Mouse (Mus musculus) lung, postnatal 0 days (tissue): Measurements from ENCODE around the gene Serinc3. TPM values are rescaled to one million over a fixed set of nuclear protein-coding genes. Genes with fewer than 3 reads are reported as not detected.

Source experiments
- ATAC-seq: fragments of 200-750 bp; cut with Nextera tagmentation; 2 replicates; pipeline ENCODE4 v1.8.0; 2017; ENCODE audit warnings: moderate library complexity
- DNase-seq: peaks from one replicate; pipeline ENCODE4 v3.0.0-alpha.2; 2016; ENCODE audit warnings: low spot score
- H3K27ac ChIP-seq: fragments of 300-500 bp; sonication (generic); 2 replicates; pipeline ENCODE4 v1.5.1; 2014; ENCODE audit warnings: antibody characterized with exemption, mild to moderate bottlenecking, low read length, mixed read lengths
- H3K27me3 ChIP-seq: fragments of 300-500 bp; sonication (generic); replicated peaks from 2 replicates; pipeline ENCODE4 v1.6.1; 2014; ENCODE audit warnings: low read length, mixed read lengths; ENCODE audit not compliant: insufficient read depth
- H3K36me3 ChIP-seq: fragments of 300-500 bp; sonication (generic); 2 replicates; pipeline ENCODE4 v1.6.1; 2014; ENCODE audit warnings: low read length, mixed read lengths; ENCODE audit not compliant: insufficient read depth
- H3K4me1 ChIP-seq: fragments of 300-500 bp; sonication (generic); 2 replicates; pipeline ENCODE4 v1.6.1; 2014; ENCODE audit warnings: antibody characterized with exemption, low read depth, low read length, mixed read lengths; ENCODE audit not compliant: insufficient read depth
- H3K4me2 ChIP-seq: fragments of 300-500 bp; sonication (generic); replicated peaks from 2 replicates; pipeline ENCODE4 v1.6.1; 2014; ENCODE audit warnings: low read depth, mild to moderate bottlenecking, low read length, moderate library complexity, mixed read lengths
- H3K4me3 ChIP-seq: fragments of 300-500 bp; sonication (generic); 2 replicates; pipeline ENCODE4 v1.5.1; 2014; ENCODE audit warnings: low read depth, low read length
- H3K9ac ChIP-seq: fragments of 300-500 bp; sonication (generic); replicated peaks from 2 replicates; pipeline ENCODE4 v1.6.1; 2014; ENCODE audit warnings: low read depth, mild to moderate bottlenecking
- H3K9me3 ChIP-seq: fragments of 300-500 bp; sonication (generic); 2 replicates; pipeline ENCODE4 v1.6.1; 2016; ENCODE audit warnings: low read length, mixed read lengths
- CTCF ChIP-seq: IDR thresholded peaks from 2 replicates; pipeline ENCODE4 v1.5.1; 2016; ENCODE audit warnings: antibody characterized with exemption, mild to moderate bottlenecking
- EP300 ChIP-seq: IDR thresholded peaks from 2 replicates; pipeline ENCODE4 v1.6.1; 2016; ENCODE audit warnings: antibody characterized with exemption, mild to moderate bottlenecking, control low read depth
- WGBS: fragments of 180-500 bp; shearing (Covaris S2); extraction: QIAGEN DNeasy Blood & Tissue Kit; methylation state at CpG from one replicate; pipeline ENCODE4 v1.1.7; 2014; 5-methylcytosine and 5-hydroxymethylcytosine counted together
- polyA plus RNA-seq: library from polyadenylated mRNA; unstranded; fragments of >200 nt; fragmentation: Nextera tagmentation; extraction: Ambion mirVana; gene quantifications from 2 replicates; pipeline ENCODE4 v1.2.1, GENCODE M21; 2015

The Serinc3 gene
- polyA plus RNA-seq, 1 experiment from 2014 or later, result 106 TPM

DNA sequence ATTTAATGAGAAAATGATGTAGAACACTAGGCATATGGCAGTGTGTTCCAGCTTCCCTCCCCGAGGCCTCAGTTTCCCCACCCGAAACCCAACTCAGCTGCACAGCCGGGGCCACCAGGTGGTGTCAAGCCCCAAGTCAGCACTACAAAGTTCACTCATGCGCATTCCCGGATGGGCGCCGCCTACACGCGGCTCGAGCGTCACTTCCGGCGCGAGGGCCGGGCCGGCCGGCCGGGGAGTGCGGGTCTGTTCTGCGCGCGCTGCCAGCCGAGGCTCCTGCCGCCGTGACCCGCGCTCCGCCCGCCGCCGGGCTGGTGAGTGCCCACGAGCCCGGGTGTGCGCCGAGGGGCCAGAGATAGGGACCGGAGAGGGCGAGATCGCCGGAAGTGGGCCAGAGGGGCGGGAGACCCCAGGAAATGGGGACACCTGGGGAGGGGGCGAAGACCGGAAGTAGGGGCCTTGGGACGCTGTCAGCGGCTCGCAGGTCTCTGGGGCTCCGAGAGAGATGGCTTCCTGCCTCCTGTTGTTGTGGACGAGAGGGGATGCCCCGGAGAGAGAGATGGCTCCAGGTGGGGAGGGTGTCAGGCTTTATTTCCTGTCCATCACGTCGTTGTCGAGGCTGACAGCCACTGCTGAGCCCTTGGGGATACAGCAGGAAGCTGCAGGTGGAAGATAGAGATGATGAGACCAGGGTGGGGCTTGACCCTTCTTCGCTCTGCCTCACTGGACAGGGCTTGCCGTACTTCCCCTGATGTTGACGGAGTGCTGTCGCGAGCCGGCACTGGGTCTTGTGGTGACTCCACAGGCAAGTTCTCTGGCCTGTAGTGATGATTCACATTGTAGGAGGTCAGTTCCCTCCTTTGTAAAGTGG, 42.6 kb downstream of the Serinc3 start, which contains the start of gene Ttpal:
Ttpal (plus strand) TSS at position 214 of the 871 bp plus-strand sequence.
- peaks cover 3% of the 10 kb centered on the region; the same call in 1 of the 2 replicates for H3K4me1 ChIP-seq
- peak within 1 kb of the TSS; percentile 82 for H3K4me3 ChIP-seq
- TF ChIP-seq EP300 (no peak), CTCF (peak; percentile 76)

DNA sequence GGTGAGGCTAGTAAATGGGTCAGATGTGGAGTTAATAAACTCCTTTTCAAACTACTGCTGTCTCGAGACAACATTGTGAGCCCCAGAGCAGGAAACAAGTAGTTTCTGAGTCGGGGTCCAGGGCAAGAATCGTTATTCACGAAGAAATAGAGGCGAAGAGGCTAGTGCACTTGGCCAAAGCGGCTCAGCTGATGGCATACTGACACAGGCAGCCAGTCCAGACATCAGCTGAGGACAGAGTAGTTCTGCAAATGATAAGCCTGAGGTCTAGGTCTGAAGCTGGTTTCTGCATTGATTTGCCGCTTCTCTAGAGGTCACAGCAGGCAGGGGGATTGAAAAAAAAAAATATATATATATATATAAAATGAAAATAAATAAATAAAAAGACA, 43.2 kb downstream of the Serinc3 start:
- Histone ChIP-seq H3K4me3 (peak overlapping the region; percentile 82; the same call in 1 of the 2 replicates), H3K4me1 (peaks cover 3% of the 10 kb centered on the region), H3K27me3 (no peaks in the 10 kb centered on the region), H3K9ac (no peak overlapping the region), H3K9me3 (no peaks in the 10 kb centered on the region), H3K4me2 (peak overlapping the region; percentile 92), H3K36me3 (no peaks in the 10 kb centered on the region), H3K27ac (peak overlapping the region; percentile 96)
- DNase-seq (no peak), ATAC-seq (no peak)
- WGBS, result 69% methylated on average over 7 of the region's 7 CpGs
- TF ChIP-seq EP300 (no peak), CTCF (no peak)

More for the DNA sequence above, 42.6 kb downstream of the Serinc3 start, which contains the start of gene Ttpal:
- H3K4me2 ChIP-seq, result peak within 1 kb of the TSS; percentile 92
- peak within 1 kb of the TSS; percentile 96 for H3K27ac ChIP-seq
- H3K36me3 ChIP-seq, result no peaks in the 10 kb centered on the region
- peak within 1 kb of the TSS; percentile 97 for H3K9ac ChIP-seq
- H3K9me3 ChIP-seq, result no peaks in the 10 kb centered on the region
- no peaks in the 10 kb centered on the region for H3K27me3 ChIP-seq
- DNase-seq, result peak; percentile 95
- peak; percentile 93 for ATAC-seq
- under 1% methylated on average over 57 of the region's 57 CpGs for WGBS

DNA sequence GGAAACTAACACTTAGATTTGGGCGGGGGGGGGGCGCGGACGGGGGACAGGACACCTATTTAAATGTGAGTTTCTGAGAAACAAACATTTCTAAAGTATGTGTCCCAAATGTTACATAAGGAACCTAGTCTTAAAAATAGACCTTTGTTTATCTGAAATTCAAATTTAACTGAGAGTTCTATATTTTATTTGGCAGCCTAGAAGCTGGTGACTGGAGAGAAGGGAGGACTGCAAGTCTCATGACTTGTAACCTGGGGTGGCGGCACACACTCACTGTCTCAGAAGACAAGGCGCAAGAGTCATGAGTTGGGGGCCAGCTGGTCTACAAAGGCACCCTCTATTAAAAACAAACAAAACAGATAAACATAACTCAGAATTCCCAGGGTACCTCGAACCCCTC, 43.9 kb downstream of the Serinc3 start:
- H3K27ac ChIP-seq, result peak overlapping the region; percentile 96
- no peak overlapping the region for H3K4me3 ChIP-seq
- no peak overlapping the region for H3K9ac ChIP-seq
- no peaks in the 10 kb centered on the region for H3K27me3 ChIP-seq
- 72% methylated on average over 7 of the region's 7 CpGs for WGBS
- TF ChIP-seq CTCF (no peak), EP300 (peak; percentile 47)
- peaks cover 8% of the 10 kb centered on the region for H3K4me1 ChIP-seq
- H3K9me3 ChIP-seq, result no peaks in the 10 kb centered on the region
- no peak overlapping the region for H3K4me2 ChIP-seq
- ATAC-seq, result peak; percentile 10; the same call in 1 of the 2 replicates
- peak; percentile 81 for DNase-seq
- no peaks in the 10 kb centered on the region for H3K36me3 ChIP-seq

DNA sequence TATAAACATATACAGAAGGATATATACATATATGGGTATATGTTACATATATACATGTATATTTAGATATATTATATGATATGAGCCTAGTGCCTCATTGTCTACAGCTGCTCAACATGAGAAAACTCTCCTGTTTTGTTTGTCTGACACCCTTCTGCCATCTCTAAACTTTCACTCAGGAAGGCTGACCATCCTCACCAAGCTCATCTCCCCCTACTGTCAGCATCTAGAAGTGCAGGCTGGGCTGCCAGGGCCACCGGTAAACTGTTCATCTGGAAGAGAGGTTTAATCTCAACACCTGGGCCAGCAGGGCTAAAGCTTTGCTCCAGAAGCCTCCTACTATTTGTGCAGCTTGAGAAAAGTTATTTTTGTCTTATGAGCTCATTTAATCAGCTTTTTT, 45.7 kb downstream of the Serinc3 start:
- H3K27me3 ChIP-seq, result no peaks in the 10 kb centered on the region
- H3K36me3 ChIP-seq, result no peaks in the 10 kb centered on the region
- H3K9me3 ChIP-seq, result no peaks in the 10 kb centered on the region
- H3K4me1 ChIP-seq, result peaks cover 7% of the 10 kb centered on the region
- 0% methylated on average over 1 of the region's 1 CpGs for WGBS
- H3K4me3 ChIP-seq, result no peak overlapping the region
- H3K4me2 ChIP-seq, result no peak overlapping the region
- no peak for TF ChIP-seq EP300
- peak; percentile 87 for TF ChIP-seq CTCF
- peak; percentile 64 for DNase-seq
- no peak overlapping the region for H3K9ac ChIP-seq
- ATAC-seq, result no peak
- H3K27ac ChIP-seq, result peak overlapping the region; percentile 4; the same call in 1 of the 2 replicates

DNA sequence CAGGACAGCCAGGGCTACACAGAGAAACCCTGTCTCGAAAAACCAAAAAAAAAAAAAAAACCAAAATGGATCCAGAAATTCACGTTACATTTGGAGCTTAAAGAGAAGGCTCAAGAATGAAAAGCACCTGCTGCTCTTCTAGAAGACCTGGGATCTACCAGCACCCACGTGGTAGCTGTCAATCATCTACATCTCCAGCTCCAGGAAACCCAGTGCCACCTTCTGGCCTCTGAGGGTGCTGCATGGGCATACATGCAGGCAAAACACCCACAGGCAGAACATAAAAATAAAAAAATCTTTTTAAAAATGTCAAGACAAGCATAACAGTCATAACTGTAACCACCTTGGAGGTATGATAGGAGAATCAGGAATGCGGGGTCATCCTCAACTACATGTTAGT, 47.3 kb downstream of the Serinc3 start:
- Histone ChIP-seq H3K9me3 (no peaks in the 10 kb centered on the region), H3K4me3 (no peak overlapping the region), H3K4me1 (peaks cover 6% of the 10 kb centered on the region), H3K4me2 (no peak overlapping the region), H3K27me3 (no peaks in the 10 kb centered on the region), H3K36me3 (no peaks in the 10 kb centered on the region), H3K9ac (no peak overlapping the region), H3K27ac (peak overlapping the region; percentile 85; the same call in 1 of the 2 replicates)
- no peak for ATAC-seq
- DNase-seq, result peak; percentile 77
- TF ChIP-seq EP300 (no peak), CTCF (peak; percentile 70)
- WGBS, result 54% methylated on average over 4 of the region's 4 CpGs

DNA sequence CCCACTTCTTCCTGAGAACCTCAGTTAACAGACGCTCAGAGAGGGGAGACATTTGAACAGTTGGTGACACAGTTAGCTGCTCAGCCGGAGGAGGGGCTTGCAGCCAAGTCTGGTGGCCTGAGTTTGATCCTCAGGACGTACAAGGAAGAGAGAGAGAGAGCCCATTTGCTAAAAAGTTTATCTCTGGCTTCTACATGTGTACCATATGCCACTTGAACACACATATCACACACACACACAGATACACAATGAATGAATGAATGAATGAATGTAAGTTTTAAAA, 48.1 kb downstream of the Serinc3 start:
- TF ChIP-seq CTCF, result no peak
- no peaks in the 10 kb centered on the region for H3K9me3 ChIP-seq
- peak overlapping the region; percentile 85 for H3K27ac ChIP-seq
- no peak overlapping the region for H3K4me2 ChIP-seq
- no peak for ATAC-seq
- WGBS, result 18% methylated on average over 3 of the region's 3 CpGs
- H3K4me3 ChIP-seq, result no peak overlapping the region
- peaks cover 6% of the 10 kb centered on the region for H3K4me1 ChIP-seq
- H3K36me3 ChIP-seq, result no peaks in the 10 kb centered on the region
- no peak overlapping the region for H3K9ac ChIP-seq
- no peaks in the 10 kb centered on the region for H3K27me3 ChIP-seq
- no peak for DNase-seq
